Mouse (Mus musculus) midbrain, postnatal 0 days (tissue): ENCODE measurements around the gene Zfp638. TPM values are rescaled to one million over a fixed set of nuclear protein-coding genes. Genes with fewer than 3 reads are reported as not detected.
"Not testable (repeated sequence)": the region's sequence is repeated elsewhere in the genome, so short reads cannot be mapped to it uniquely, and the experiment has no call there.

ENCODE experiments used
- ATAC-seq: fragments of 200-750 bp; cut with Nextera tagmentation; 2 replicates; pipeline ENCODE4 v1.8.0; 2017; ENCODE audit warnings: moderate number of reproducible peaks, mild to moderate bottlenecking, moderate TSS enrichment, moderate library complexity; ENCODE audit not compliant: low FRiP score
- DNase-seq: peaks from one replicate; pipeline ENCODE4 v3.0.0-alpha.2; 2015; ENCODE audit warnings: low spot score
- H3K27ac ChIP-seq: fragments of 300-500 bp; sonication (generic); 2 replicates; pipeline ENCODE4 v1.5.1; 2014; ENCODE audit warnings: low read depth, mild to moderate bottlenecking, low read length, mixed read lengths
- H3K27me3 ChIP-seq: fragments of 300-500 bp; sonication (generic); 2 replicates; pipeline ENCODE4 v1.6.1; 2014; ENCODE audit warnings: low read length, control low read depth, mixed read lengths; ENCODE audit not compliant: insufficient read depth
- H3K36me3 ChIP-seq: fragments of 300-500 bp; sonication (generic); 2 replicates; pipeline ENCODE4 v1.6.1; 2014; ENCODE audit warnings: low read length, control low read depth, mixed read lengths; ENCODE audit not compliant: insufficient read depth
- H3K4me1 ChIP-seq: fragments of 300-500 bp; sonication (generic); 2 replicates; pipeline ENCODE4 v1.6.1; 2014; ENCODE audit warnings: mild to moderate bottlenecking, control low read depth, antibody characterized with exemption, low read length, mixed read lengths; ENCODE audit not compliant: insufficient read depth
- H3K4me2 ChIP-seq: fragments of 300-500 bp; sonication (generic); 2 replicates; pipeline ENCODE4 v1.6.1; 2014; ENCODE audit warnings: low read depth, mild to moderate bottlenecking, low read length, mixed read lengths; ENCODE audit not compliant: poor library complexity, severe bottlenecking
- H3K4me3 ChIP-seq: fragments of 300-500 bp; sonication (generic); 2 replicates; pipeline ENCODE4 v1.5.1; 2014; ENCODE audit warnings: low read depth, mild to moderate bottlenecking, low read length, moderate library complexity
- H3K9ac ChIP-seq: fragments of 300-500 bp; sonication (generic); replicated peaks from 2 replicates; pipeline ENCODE4 v1.6.1; 2014; ENCODE audit warnings: mild to moderate bottlenecking, low read length, moderate library complexity, mixed read lengths; ENCODE audit not compliant: poor library complexity, severe bottlenecking
- H3K9me3 ChIP-seq: fragments of 300-500 bp; sonication (generic); 2 replicates; pipeline ENCODE4 v1.6.1; 2016; ENCODE audit warnings: low read length, control low read depth
- CTCF ChIP-seq: IDR thresholded peaks from 2 replicates; pipeline ENCODE4 v1.5.1; 2016; ENCODE audit warnings: antibody characterized with exemption, mild to moderate bottlenecking
- WGBS: fragments of 180-500 bp; shearing (Covaris S2); extraction: QIAGEN DNeasy Blood & Tissue Kit; methylation state at CpG from one replicate; pipeline ENCODE4 v1.1.7; 2014; 5-methylcytosine and 5-hydroxymethylcytosine counted together
- polyA plus RNA-seq: library from polyadenylated mRNA; unstranded; fragments of >200 nt; fragmentation: Nextera tagmentation; extraction: Ambion mirVana; gene quantifications from 2 replicates; pipeline ENCODE4 v1.2.1, GENCODE M21; 2015
- total RNA-seq: library from RNA; depleted of rRNA; stranded (reverse); fragments of >200 nt; gene quantifications from 2 replicates; pipeline ENCODE4 v1.2.3, GENCODE M21; 2014; rRNA removed

Gene Zfp638
- total and polyA plus RNA-seq, 2 experiments from 2014 or later: 53.8 to 107 TPM

- ATAC-seq (no peak), DNase-seq (no peak)
- TF ChIP-seq CTCF: no peak
- Histone ChIP-seq H3K9ac (no peak overlapping the region), H3K36me3 (no peaks in the 10 kb centered on the region), H3K4me1 (no peaks in the 10 kb centered on the region), H3K27me3 (no peaks in the 10 kb centered on the region), H3K4me3 (no peak overlapping the region), H3K4me2 (no peak overlapping the region), H3K9me3 (no peaks in the 10 kb centered on the region), H3K27ac (no peak overlapping the region)
- 91% methylated on average over 7 of the region's 7 CpGs for WGBS
These were observed 162.9 kb downstream of the Zfp638 start for GRCm38 (mm10) chr6:84029775-84030174.

- H3K9ac ChIP-seq, DNase-seq, H3K27ac ChIP-seq, H3K4me3 ChIP-seq, H3K4me1 ChIP-seq, H3K9me3 ChIP-seq, H3K4me2 ChIP-seq, ATAC-seq, H3K27me3 ChIP-seq, H3K36me3 ChIP-seq: not testable (repeated sequence)
- 73% methylated on average over 5 of the region's 5 CpGs for WGBS
These were observed 165.6 kb downstream of the Zfp638 start for GRCm38 (mm10) chr6:84032516-84032915.

Other genes starting within 250 kb of the Zfp638 start
- gene Clec4f, start 210.9 kb upstream of the Zfp638 start, total RNA-seq: not detected in 2 replicates
- gene Clec4f, start 210.9 kb upstream of the Zfp638 start, polyA plus RNA-seq: 0.12 and 0.19 TPM in 2 replicates
- 0.16 TPM in 1 of 2 replicates, not detected in the other for gene Cd207, start 189.3 kb upstream of the Zfp638 start, total RNA-seq
- gene Cd207, start 189.3 kb upstream of the Zfp638 start, polyA plus RNA-seq: not detected in 2 replicates
- gene Vax2, start 155.8 kb upstream of the Zfp638 start, total RNA-seq: not detected in 2 replicates
- gene Vax2, start 155.8 kb upstream of the Zfp638 start, polyA plus RNA-seq: not detected in 2 replicates
- 0.77 TPM in 1 of 2 replicates, not detected in the other for gene Atp6v1b1, start 124.1 kb upstream of the Zfp638 start, total RNA-seq
- gene Atp6v1b1, start 124.1 kb upstream of the Zfp638 start, polyA plus RNA-seq: 0.07 TPM in 1 of 2 replicates, not detected in the other
- not detected in 2 replicates for gene Ankrd53, start 104.5 kb upstream of the Zfp638 start, total RNA-seq
- gene Ankrd53, start 104.5 kb upstream of the Zfp638 start, polyA plus RNA-seq: 0.10 and 0.12 TPM in 2 replicates
- 45.8 and 54.4 TPM in 2 replicates for gene Tex261, start 91.3 kb upstream of the Zfp638 start, total RNA-seq
- 66.8 and 71.4 TPM in 2 replicates for gene Tex261, start 91.3 kb upstream of the Zfp638 start, polyA plus RNA-seq
- 58.1 and 60.6 TPM in 2 replicates for gene Nagk, start 72.1 kb upstream of the Zfp638 start, total RNA-seq
- gene Nagk, start 72.1 kb upstream of the Zfp638 start, polyA plus RNA-seq: 94.7 and 104 TPM in 2 replicates
- gene Paip2b, start 35.4 kb upstream of the Zfp638 start, total RNA-seq: 59.3 and 66.5 TPM in 2 replicates
- 25.9 and 26.1 TPM in 2 replicates for gene Paip2b, start 35.4 kb upstream of the Zfp638 start, polyA plus RNA-seq
- gene Dysf, start 141.5 kb downstream of the Zfp638 start, total RNA-seq: 1.4 and 1.8 TPM in 2 replicates
- gene Dysf, start 141.5 kb downstream of the Zfp638 start, polyA plus RNA-seq: 1.7 and 2.0 TPM in 2 replicates